Mouse (Mus musculus) embryonic facial prominence, embryonic 11.5 days (tissue): Measurements from ENCODE around the gene Mon2. TPM values are rescaled to one million over a fixed set of nuclear protein-coding genes. Genes with fewer than 3 reads are reported as not detected.

Experiments used
- ATAC-seq: fragments of 200-750 bp; cut with Nextera tagmentation; replicated peaks from 2 replicates; pipeline ENCODE4 v1.8.0; 2017; ENCODE audit warnings: low read depth; ENCODE audit not compliant: insufficient number of reproducible peaks, low FRiP score, low TSS enrichment
- DNase-seq: peaks from one replicate; pipeline ENCODE4 v3.0.0-alpha.2; 2015; ENCODE audit warnings: low spot score
- H3K27ac ChIP-seq: fragments of 300-500 bp; sonication (generic); replicated peaks from 2 replicates; pipeline ENCODE4 v1.5.1; 2014; ENCODE audit warnings: mild to moderate bottlenecking, low read depth, low read length, control low read depth
- H3K27me3 ChIP-seq: fragments of 300-500 bp; sonication (generic); 2 replicates; pipeline ENCODE4 v1.6.1; 2014; ENCODE audit warnings: mild to moderate bottlenecking, low read length, moderate library complexity, mixed read lengths; ENCODE audit not compliant: control insufficient read depth, insufficient read depth
- H3K36me3 ChIP-seq: fragments of 300-500 bp; sonication (generic); replicated peaks from 2 replicates; pipeline ENCODE4 v1.6.1; 2014; ENCODE audit warnings: low read depth, mild to moderate bottlenecking, low read length, moderate library complexity, mixed read lengths; ENCODE audit not compliant: control insufficient read depth, insufficient read depth
- H3K4me1 ChIP-seq: fragments of 300-500 bp; sonication (generic); 2 replicates; pipeline ENCODE4 v1.6.1; 2014; ENCODE audit warnings: low read length, mixed read lengths; ENCODE audit not compliant: control insufficient read depth, insufficient read depth
- H3K4me2 ChIP-seq: fragments of 300-500 bp; sonication (generic); 2 replicates; pipeline ENCODE4 v1.6.1; 2014; ENCODE audit warnings: low read depth, mild to moderate bottlenecking, control low read depth, low read length, moderate library complexity
- H3K4me3 ChIP-seq: fragments of 300-500 bp; sonication (generic); 2 replicates; pipeline ENCODE4 v1.5.1; 2014; ENCODE audit warnings: low read depth, low read length, control low read depth
- H3K9ac ChIP-seq: fragments of 300-500 bp; sonication (generic); replicated peaks from 2 replicates; pipeline ENCODE4 v1.6.1; 2014; ENCODE audit warnings: mild to moderate bottlenecking, control low read depth, low read length
- H3K9me3 ChIP-seq: fragments of 300-500 bp; sonication (generic); replicated peaks from 2 replicates; pipeline ENCODE4 v1.6.1; 2016; ENCODE audit warnings: mild to moderate bottlenecking, low read length, inconsistent platforms, mixed read lengths; ENCODE audit not compliant: control insufficient read depth
- WGBS: fragments of 180-500 bp; shearing (Covaris S2); extraction: QIAGEN DNeasy Blood & Tissue Kit; methylation state at CpG from one replicate; pipeline ENCODE4 v1.1.7; 2014; 5-methylcytosine and 5-hydroxymethylcytosine counted together
- polyA plus RNA-seq: library from polyadenylated mRNA; unstranded; fragments of >200 nt; fragmentation: Nextera tagmentation; extraction: Ambion mirVana; gene quantifications from 2 replicates; pipeline ENCODE4 v1.2.1, GENCODE M21; 2014

Gene Mon2
- polyA plus RNA-seq, 1 experiment from 2014 or later: 28.6 TPM

DNA sequence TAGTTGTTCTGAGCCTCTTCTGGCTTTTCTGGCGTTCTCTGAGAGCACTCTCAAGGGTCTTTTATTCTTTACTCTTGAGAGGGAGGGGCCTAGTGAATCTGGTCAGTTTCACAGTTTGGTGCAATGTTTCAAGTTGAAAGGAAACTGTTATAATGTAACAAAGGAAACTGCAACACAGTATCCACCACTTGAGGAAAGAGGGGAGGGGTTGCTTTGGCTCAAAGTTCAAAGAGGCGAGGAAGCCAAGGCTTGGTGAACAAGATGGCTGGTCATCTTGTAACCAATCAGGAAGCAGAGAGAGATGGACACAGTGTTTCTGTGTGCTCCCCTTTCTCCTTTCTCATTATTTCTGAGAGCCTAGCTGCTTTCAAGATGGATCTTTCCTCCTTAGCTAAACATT lies 10.5 kb upstream of the Mon2 start:
- 80% methylated on average over 2 of the region's 2 CpGs for WGBS
- no peaks in the 10 kb centered on the region for H3K9me3 ChIP-seq
- H3K27ac ChIP-seq: no peak overlapping the region

DNA sequence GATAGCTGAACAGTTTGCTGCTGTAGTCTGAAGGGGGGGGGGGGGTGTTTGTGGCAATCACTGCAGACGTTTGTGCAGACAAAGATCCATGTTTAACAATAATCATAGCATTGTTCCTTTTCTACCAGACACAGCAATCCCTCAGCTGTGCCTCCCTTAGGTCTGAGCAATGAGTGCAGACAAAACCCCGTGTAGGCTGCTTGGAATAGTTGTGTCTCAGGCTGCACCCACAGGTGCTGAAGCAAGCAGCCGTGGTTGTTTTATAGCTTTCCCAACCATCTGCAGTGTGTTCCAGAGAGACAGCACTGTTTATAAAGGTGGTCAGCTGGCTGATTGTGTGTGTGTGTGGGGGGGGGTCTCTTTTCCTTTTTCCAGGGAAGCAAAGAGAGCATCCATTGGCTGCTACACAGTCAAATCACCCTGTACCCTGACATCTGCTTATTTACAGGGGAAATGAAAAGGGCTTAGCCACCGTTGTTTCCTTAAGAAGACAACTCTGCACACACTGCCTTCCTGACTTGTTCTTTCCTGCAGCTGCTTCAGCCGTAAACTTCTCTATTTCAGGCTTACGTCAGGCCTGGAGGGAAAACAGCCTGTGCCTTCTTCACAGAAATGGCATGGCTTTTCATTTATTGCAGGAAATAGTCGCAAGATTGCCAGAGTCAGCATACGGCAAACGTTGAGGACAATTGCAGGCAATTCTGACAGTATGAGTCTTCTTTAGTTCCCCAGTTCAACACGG lies 8.8 kb upstream of the Mon2 start:
- Histone ChIP-seq H3K4me1 (no peaks in the 10 kb centered on the region), H3K27ac (no peak overlapping the region), H3K4me2 (no peak overlapping the region), H3K4me3 (no peak overlapping the region), H3K9ac (no peak overlapping the region), H3K9me3 (no peaks in the 10 kb centered on the region), H3K27me3 (no peaks in the 10 kb centered on the region), H3K36me3 (no peaks in the 10 kb centered on the region)
- 72% methylated on average over 10 of the region's 10 CpGs for WGBS
- no peak for ATAC-seq
- DNase-seq: no peak

More for the DNA sequence above, 10.5 kb upstream of the Mon2 start:
- Histone ChIP-seq H3K27me3 (no peaks in the 10 kb centered on the region), H3K4me2 (no peak overlapping the region), H3K9ac (no peak overlapping the region), H3K4me3 (no peak overlapping the region), H3K36me3 (no peaks in the 10 kb centered on the region), H3K4me1 (no peaks in the 10 kb centered on the region)
- no peak for ATAC-seq
- DNase-seq: no peak

DNA sequence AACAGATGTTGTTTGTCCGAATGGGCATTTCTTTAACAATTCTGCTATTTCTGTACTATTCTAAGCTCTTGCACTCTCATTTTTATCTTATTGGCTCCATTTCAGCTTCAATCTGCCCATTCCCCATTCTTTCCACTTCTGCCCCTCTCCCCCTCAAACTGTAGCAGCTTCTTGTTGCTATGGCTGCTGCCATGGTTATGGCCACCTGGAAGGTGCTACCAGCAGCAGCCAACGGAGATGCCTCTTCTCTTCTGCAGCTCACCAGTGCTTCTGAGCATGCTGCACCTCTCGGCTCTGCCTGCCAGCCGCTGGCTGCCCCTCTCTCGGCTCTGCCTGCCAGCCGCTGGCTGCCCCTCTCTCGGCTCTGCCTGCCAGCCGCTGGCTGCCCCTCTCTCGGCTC lies 8.0 kb upstream of the Mon2 start:
- no peaks in the 10 kb centered on the region for H3K27me3 ChIP-seq
- no peak overlapping the region for H3K4me3 ChIP-seq
- H3K9me3 ChIP-seq: no peaks in the 10 kb centered on the region
- no peaks in the 10 kb centered on the region for H3K4me1 ChIP-seq
- DNase-seq (no peak), ATAC-seq (no peak)
- H3K9ac ChIP-seq: no peak overlapping the region
- no peak overlapping the region for H3K27ac ChIP-seq
- no peaks in the 10 kb centered on the region for H3K36me3 ChIP-seq
- 76% methylated on average over 9 of the region's 9 CpGs for WGBS
- H3K4me2 ChIP-seq: no peak overlapping the region

DNA sequence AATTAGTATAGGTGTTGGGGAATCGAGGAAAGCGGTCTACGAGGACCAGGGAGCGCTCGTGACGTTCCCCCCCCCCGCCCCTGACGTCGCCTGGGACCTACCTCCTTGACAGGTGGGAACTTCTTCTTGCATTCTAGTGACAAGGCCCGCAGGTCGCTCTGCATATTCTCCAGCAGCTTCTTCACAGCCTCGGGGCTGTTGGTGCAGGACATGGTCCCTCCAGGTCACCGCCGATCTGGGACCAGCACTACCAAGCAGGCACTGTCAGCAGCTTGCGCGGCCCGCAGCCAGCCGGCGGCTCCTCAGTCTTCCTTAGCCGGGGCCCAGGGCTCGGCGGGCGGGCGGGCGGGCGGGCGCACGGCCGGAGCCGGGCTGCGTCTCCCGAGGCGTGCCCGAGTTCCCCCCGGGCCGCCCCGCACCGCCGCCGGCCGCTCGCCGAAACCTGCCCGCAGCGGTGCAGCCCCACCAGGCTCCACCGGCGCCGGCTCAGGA lies 508 bp downstream of the Mon2 start:
- ATAC-seq (peak; percentile 78), DNase-seq (no peak)
- Histone ChIP-seq H3K27me3 (no peaks in the 10 kb centered on the region), H3K4me1 (no peaks in the 10 kb centered on the region), H3K9me3 (no peaks in the 10 kb centered on the region), H3K9ac (peak overlapping the region; percentile 86), H3K4me2 (peak overlapping the region; percentile 70), H3K27ac (no peak overlapping the region), H3K4me3 (peak overlapping the region; percentile 97), H3K36me3 (no peaks in the 10 kb centered on the region)
- WGBS: under 1% methylated on average over 46 of the region's 48 CpGs

DNA sequence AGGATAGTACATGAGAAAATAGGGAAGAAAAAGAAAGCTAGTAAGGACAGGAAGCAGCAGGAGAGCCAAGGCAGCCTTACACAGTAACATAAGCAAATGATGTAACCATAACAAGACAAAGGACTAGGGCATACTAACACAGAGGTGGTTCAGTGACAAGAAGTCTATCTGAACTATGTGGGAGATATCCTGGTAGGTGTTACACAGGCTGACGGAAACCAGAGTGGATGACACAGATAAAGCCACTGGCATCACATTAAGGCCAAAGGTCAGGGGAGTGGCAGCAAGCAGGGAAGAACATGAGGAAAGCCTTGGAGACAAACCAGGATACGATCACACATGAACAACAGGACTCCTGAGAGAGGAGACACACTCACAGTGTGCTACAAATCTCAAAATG lies 4.3 kb downstream of the Mon2 start:
- DNase-seq: no peak

DNA sequence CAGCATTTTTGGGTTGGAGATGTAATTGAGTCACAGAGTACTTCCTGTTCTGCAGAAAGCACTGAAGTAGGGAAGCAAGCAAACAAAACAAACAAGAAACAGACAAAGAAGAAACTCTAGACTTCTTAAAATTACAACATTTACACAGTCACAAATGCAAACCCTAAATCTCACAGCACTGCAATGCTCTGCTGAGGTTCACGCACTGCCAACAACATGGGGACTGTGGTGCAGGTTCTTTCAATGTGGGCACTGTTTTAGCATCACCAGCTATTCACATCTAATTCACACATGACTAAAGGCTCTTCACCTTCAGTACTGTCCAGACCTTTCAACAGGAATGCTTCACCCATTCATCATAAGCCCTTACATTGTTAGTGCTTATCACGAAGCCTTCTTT lies 13.3 kb downstream of the Mon2 start:
- no peak overlapping the region for H3K4me2 ChIP-seq
- H3K27me3 ChIP-seq: no peaks in the 10 kb centered on the region
- DNase-seq: no peak
- H3K27ac ChIP-seq: no peak overlapping the region
- H3K36me3 ChIP-seq: no peaks in the 10 kb centered on the region
- H3K9ac ChIP-seq: no peak overlapping the region
- no peak overlapping the region for H3K4me3 ChIP-seq
- 95% methylated on average over 2 of the region's 2 CpGs for WGBS
- no peak for ATAC-seq
- H3K4me1 ChIP-seq: no peaks in the 10 kb centered on the region
- H3K9me3 ChIP-seq: no peaks in the 10 kb centered on the region

More for the DNA sequence above, 4.3 kb downstream of the Mon2 start:
- H3K4me2 ChIP-seq: no peak overlapping the region
- ATAC-seq: no peak
- H3K36me3 ChIP-seq: no peaks in the 10 kb centered on the region; the same call in 1 of the 2 replicates
- no peak overlapping the region for H3K9ac ChIP-seq
- no peaks in the 10 kb centered on the region for H3K27me3 ChIP-seq
- no peaks in the 10 kb centered on the region for H3K9me3 ChIP-seq
- no peak overlapping the region for H3K27ac ChIP-seq
- no peak overlapping the region for H3K4me3 ChIP-seq
- no peaks in the 10 kb centered on the region for H3K4me1 ChIP-seq
- WGBS: 86% methylated on average over 2 of the region's 2 CpGs

DNA sequence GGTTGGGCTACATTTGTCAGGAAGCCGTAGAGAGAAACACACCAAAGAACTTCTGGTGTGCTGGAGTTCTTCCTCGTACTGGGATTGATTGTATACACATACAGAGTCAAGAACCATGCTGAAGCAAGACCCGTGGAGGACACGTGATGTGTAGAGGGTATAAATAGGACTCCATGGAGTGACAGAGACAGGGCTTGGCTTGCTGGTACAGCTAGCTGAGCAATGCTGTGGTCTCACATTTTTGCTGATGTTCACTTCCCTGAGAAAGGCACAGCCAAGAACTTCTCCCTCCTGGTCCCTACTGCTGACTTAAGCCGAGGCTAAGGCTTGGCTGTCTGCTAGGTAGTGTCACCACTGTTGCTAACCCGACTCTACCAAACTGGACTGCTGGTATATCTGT lies 15.5 kb downstream of the Mon2 start:
- Histone ChIP-seq H3K9ac (no peak overlapping the region), H3K4me2 (no peak overlapping the region), H3K27ac (no peak overlapping the region), H3K4me3 (no peak overlapping the region), H3K9me3 (no peaks in the 10 kb centered on the region), H3K36me3 (no peaks in the 10 kb centered on the region), H3K27me3 (no peaks in the 10 kb centered on the region), H3K4me1 (no peaks in the 10 kb centered on the region)
- WGBS: 90% methylated on average over 6 of the region's 6 CpGs
- DNase-seq (no peak), ATAC-seq (no peak)

DNA sequence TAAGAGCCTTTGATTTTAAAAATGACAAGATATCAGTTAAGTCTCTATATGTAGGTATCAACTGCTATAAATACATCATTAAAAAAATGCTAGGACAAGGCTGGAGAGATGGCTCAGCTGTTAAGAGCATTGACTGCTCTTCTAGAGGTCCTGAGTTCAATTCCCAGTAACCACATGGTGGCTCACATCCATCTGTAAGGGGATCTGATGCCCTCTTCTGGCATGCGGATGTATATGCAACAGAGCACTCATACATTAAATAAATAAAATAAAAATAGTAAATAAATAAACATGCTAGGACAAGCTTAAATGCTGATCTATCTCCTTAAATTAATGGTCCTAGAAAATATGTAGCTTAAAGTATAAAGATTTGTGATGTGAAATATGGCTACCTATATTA lies 19.2 kb downstream of the Mon2 start:
- Histone ChIP-seq H3K9me3 (no peaks in the 10 kb centered on the region), H3K4me3 (no peak overlapping the region), H3K27ac (no peak overlapping the region), H3K4me1 (no peaks in the 10 kb centered on the region), H3K27me3 (no peaks in the 10 kb centered on the region), H3K4me2 (no peak overlapping the region), H3K36me3 (no peaks in the 10 kb centered on the region), H3K9ac (no peak overlapping the region)
- DNase-seq (no peak), ATAC-seq (no peak)
- WGBS: 87% methylated on average over 1 of the region's 1 CpGs
